Mouse (Mus musculus): ENCODE measurements around the gene Ghdc. TPM values are rescaled to one million over a fixed set of nuclear protein-coding genes. Genes with fewer than 3 reads are reported as not detected.

Gene Ghdc
- total and polyA plus RNA-seq, 3 experiments = 5.7 to 9.2 TPM; not detected in 1

DNA sequence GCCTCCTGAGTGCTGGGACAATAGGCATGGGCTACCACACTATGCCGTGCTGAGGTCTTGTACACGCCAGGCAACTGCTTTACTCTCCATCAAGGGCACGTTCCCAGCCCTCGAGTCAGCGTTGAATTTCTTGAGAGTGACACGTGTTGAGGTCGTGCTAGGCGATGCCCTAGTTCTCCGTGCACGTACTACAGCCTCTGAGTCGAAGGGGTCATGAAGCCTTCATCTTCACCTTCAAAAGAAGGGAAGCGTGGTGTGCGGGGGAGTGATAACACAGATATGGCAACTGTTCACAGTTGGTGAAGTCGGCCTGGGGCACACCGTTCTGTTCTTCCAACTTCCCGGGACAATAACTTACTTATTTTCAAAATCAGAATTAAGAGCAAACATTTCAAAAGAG lies 48.9 kb upstream of the Ghdc start:
- no peaks in the 10 kb centered on the region for H3K27me3 ChIP-seq (ENCODE audit: control insufficient read depth in 1 of 2, insufficient read depth in 2 of 2, low read length in 2 of 2)
- peaks cover 26 to 58% of the 10 kb centered on the region in 2 experiments for H3K4me1 ChIP-seq (ENCODE audit: control insufficient read depth in 1 of 2, insufficient read depth in 2 of 2, low read length in 2 of 2)
- H3K9ac ChIP-seq (ENCODE audit: control insufficient read depth, low read depth, low read length, poor library complexity, severe bottlenecking) = 0 out of 2 replicates have a peak overlapping the region, but pooled peaks have one; percentile 11
- no peak for TF ChIP-seq SMC3 (IDR thresholded peaks at IDR 0.05; ENCODE audit: low read depth, low read length)
- TF ChIP-seq USF2 (IDR thresholded peaks at IDR 0.05; ENCODE audit: borderline replicate concordance in 1 of 2, insufficient read depth in 1 of 2, low read depth in 1 of 2, low read length in 2 of 2) = no peak
- TF ChIP-seq JUND (IDR thresholded peaks at IDR 0.05; ENCODE audit: low read depth, low read length) = no peak
- TF ChIP-seq ZC3H11A (IDR thresholded peaks at IDR 0.05; ENCODE audit: low read depth, low read length) = no peak
- TF ChIP-seq TBP (IDR thresholded peaks at IDR 0.05; ENCODE audit: low read depth, low read length) = 0 out of 2 replicates have a peak, but pooled peaks have one; percentile 41
- no peak for TF ChIP-seq CHD1 (IDR thresholded peaks at IDR 0.05; ENCODE audit: low read depth, low read length)
- TF ChIP-seq CHD2 (IDR thresholded peaks at IDR 0.05; ENCODE audit: low read length) = no peak
- TF ChIP-seq TCF12 (IDR thresholded peaks at IDR 0.05; ENCODE audit: low read depth, low read length) = peak; percentile 74
- TF ChIP-seq SIN3A (IDR thresholded peaks at IDR 0.05; ENCODE audit: low read length) = peak; percentile 44; the same call in 1 of the 2 replicates
- TF ChIP-seq ZNF384 (IDR thresholded peaks at IDR 0.05; ENCODE audit: low read depth, low read length) = no peak
- no peak for TF ChIP-seq NELFE (IDR thresholded peaks at IDR 0.05; ENCODE audit: low read depth, low read length)
- no peak for TF ChIP-seq CTCF (IDR thresholded peaks at IDR 0.05 in 2 of 3, conservative IDR thresholded peaks at IDR 0.05 in 1 of 3; ENCODE audit: control insufficient read depth in 1 of 3, insufficient read depth in 1 of 3, low read depth in 2 of 3, low read length in 3 of 3, poor library complexity in 1 of 3, severe bottlenecking in 1 of 3)
- TF ChIP-seq EP300 (IDR thresholded peaks at IDR 0.05; ENCODE audit: low read depth in 1 of 2, low read length in 2 of 2) = peak; percentile 77 to 84
- peak; percentile 53; the same call in 1 of the 2 replicates for TF ChIP-seq RCOR1 (IDR thresholded peaks at IDR 0.05; ENCODE audit: low read depth, low read length)
- peak; percentile 46; the same call in 1 of the 2 replicates for TF ChIP-seq MXI1 (IDR thresholded peaks at IDR 0.05; ENCODE audit: low read depth, low read length)
- no peak for TF ChIP-seq USF1 (IDR thresholded peaks at IDR 0.05; ENCODE audit: low read depth, low read length)
- TF ChIP-seq BHLHE40 (IDR thresholded peaks at IDR 0.05; ENCODE audit: borderline replicate concordance, low read depth, low read length) = peak; percentile 54; the same call in 1 of the 2 replicates
- no peak for TF ChIP-seq POLR2AphosphoS5 (IDR thresholded peaks at IDR 0.05; ENCODE audit: borderline replicate concordance, low read depth, low read length)
- TF ChIP-seq ZMIZ1 (IDR thresholded peaks at IDR 0.05; ENCODE audit: low read depth, low read length) = no peak
- TF ChIP-seq ZKSCAN1 (IDR thresholded peaks at IDR 0.05; ENCODE audit: low read depth, low read length) = no peak
- TF ChIP-seq MYB (IDR thresholded peaks at IDR 0.05; ENCODE audit: low read depth, low read length) = peak; percentile 80
- no peak for TF ChIP-seq MAFK (IDR thresholded peaks at IDR 0.05; ENCODE audit: borderline replicate concordance, low read depth, low read length)
- no peak for TF ChIP-seq ELF1 (IDR thresholded peaks at IDR 0.05; ENCODE audit: low read depth, low read length)
- TF ChIP-seq GATA1 (IDR thresholded peaks at IDR 0.05; ENCODE audit: low read depth, low read length) = peak; percentile 87
- peak; percentile 58; the same call in 1 of the 2 replicates for TF ChIP-seq MYC (IDR thresholded peaks at IDR 0.05; ENCODE audit: low read depth, low read length)
- no peak for TF ChIP-seq HCFC1 (IDR thresholded peaks at IDR 0.05; ENCODE audit: low read depth, low read length)
- no peak for TF ChIP-seq MAZ (IDR thresholded peaks at IDR 0.05; ENCODE audit: low read depth, low read length)
- TF ChIP-seq MAX (IDR thresholded peaks at IDR 0.05; ENCODE audit: low read length) = peak; percentile 92
- TF ChIP-seq POLR2A (IDR thresholded peaks at IDR 0.05; ENCODE audit: control insufficient read depth in 1 of 2, insufficient read depth in 1 of 2, low read depth in 1 of 2, low read length in 2 of 2, poor library complexity in 1 of 2) = no peak
- TF ChIP-seq TAL1 (IDR thresholded peaks at IDR 0.05; ENCODE audit: low read length) = peak; percentile 43; the same call in 1 of the 2 replicates
- TF ChIP-seq GABPA (IDR thresholded peaks at IDR 0.05; ENCODE audit: low read depth, low read length) = no peak
- TF ChIP-seq ETS1 (IDR thresholded peaks at IDR 0.05; ENCODE audit: low read depth, low read length) = no peak
- TF ChIP-seq UBTF (IDR thresholded peaks at IDR 0.05; ENCODE audit: borderline replicate concordance, insufficient read depth, low read depth, low read length) = 0 out of 2 replicates have a peak, but pooled peaks have one; percentile 46
- TF ChIP-seq RAD21 (IDR thresholded peaks at IDR 0.05; ENCODE audit: low read depth, low read length) = no peak
- TF ChIP-seq NRF1 (IDR thresholded peaks at IDR 0.05; ENCODE audit: insufficient read depth, low read depth, low read length, poor library complexity, severe bottlenecking) = no peak
- TF ChIP-seq KAT2A (conservative IDR thresholded peaks at IDR 0.05; ENCODE audit: low read depth, low read length) = no peak
- H3K27ac ChIP-seq (ENCODE audit: control insufficient read depth, low read depth, low read length) = peak overlapping the region; percentile 20; the same call in 1 of the 2 replicates
- H3K9me3 ChIP-seq (replicated peaks; ENCODE audit: insufficient read depth, low read length) = no peaks in the 10 kb centered on the region
- peaks cover 0 to 40% of the 10 kb centered on the region in 2 experiments; a peak in 2 of 4 replicates for H3K36me3 ChIP-seq (ENCODE audit: control insufficient read depth in 1 of 2, insufficient read depth in 2 of 2, low read length in 2 of 2)
- H3K79me2 ChIP-seq (ENCODE audit: control insufficient read depth, insufficient read depth, low read length, poor library complexity) = peaks cover 17% of the 10 kb centered on the region; the same call in 1 of the 2 replicates
- DNase-seq (ENCODE audit: low read depth, low spot score) = peak; percentile 68
- H3K4me3 ChIP-seq (ENCODE audit: control insufficient read depth in 1 of 2, insufficient read depth in 1 of 2, low read depth in 2 of 2, low read length in 2 of 2) = no peak overlapping the region

All from MEL (cell line).